Mouse (Mus musculus) lung, adult 10 weeks (tissue): ENCODE data around the gene Stim1. TPM values are rescaled to one million over a fixed set of nuclear protein-coding genes. Genes with fewer than 3 reads are reported as not detected.

Source experiments
- polyA plus RNA-seq: library from polyadenylated mRNA; stranded (reverse); fragments of 350-450 nt; fragmentation: Illumina TruSeq; extraction: RNeasy Lipid Tissue Mini Kit (QIAGEN cat#74804); gene quantifications from one replicate; pipeline ENCODE4 v1.2.3, GENCODE M21; 2014; ENCODE audit warnings: low read depth, low replicate concordance; ENCODE audit not compliant: insufficient read depth

Stim1 gene
- polyA plus RNA-seq, result 18.1 TPM

DNA sequence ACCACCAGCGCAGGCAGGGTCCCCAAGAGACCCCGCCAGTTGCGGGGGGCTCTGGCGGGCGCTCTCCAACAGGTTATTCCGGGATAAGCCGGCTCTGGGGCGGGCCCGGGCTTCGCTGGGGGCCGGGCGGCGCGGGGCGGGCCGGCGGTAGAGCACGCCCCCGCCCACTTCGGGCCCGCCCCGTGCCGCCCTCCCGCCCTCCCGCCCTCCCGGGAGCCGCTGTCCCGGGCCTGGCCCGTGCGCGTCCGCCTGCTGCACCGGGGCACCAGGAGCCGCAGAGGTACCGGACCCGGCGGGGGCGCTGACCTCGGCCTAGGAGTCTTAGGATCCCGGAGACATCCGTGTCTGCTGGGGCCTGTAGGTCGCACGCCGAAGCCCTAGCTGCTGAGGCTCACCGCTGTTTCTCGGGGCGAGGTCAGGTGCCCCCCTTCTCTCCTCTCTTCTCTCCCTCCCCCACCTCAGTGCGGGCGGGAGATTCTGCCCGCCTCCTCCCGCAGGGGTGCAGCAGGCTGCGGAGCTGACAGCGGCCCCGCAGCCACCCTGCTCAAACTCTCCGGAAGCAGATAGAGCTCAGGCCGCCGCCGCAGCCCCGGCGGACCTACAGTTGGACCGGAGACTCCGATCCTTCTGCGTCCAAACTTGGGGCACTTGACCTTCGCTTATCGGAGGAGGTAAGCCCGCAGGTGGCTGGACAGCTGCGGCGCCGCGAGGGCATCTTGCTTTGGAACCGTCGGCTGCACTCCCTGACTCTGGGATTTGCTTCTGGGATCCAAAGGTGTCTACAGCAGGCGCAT is at the start of gene Stim1:
Gene Stim1 (plus strand): TSS at position 206 of the 794 bp plus-strand sequence.

GRCm38 (mm10) chr7:102255954-102256353 is 11.7 kb upstream of the Stim1 start, which contains the start of gene Rhog:
Gene Rhog, minus strand, starts transcription at chr7:102256054.

DNA sequence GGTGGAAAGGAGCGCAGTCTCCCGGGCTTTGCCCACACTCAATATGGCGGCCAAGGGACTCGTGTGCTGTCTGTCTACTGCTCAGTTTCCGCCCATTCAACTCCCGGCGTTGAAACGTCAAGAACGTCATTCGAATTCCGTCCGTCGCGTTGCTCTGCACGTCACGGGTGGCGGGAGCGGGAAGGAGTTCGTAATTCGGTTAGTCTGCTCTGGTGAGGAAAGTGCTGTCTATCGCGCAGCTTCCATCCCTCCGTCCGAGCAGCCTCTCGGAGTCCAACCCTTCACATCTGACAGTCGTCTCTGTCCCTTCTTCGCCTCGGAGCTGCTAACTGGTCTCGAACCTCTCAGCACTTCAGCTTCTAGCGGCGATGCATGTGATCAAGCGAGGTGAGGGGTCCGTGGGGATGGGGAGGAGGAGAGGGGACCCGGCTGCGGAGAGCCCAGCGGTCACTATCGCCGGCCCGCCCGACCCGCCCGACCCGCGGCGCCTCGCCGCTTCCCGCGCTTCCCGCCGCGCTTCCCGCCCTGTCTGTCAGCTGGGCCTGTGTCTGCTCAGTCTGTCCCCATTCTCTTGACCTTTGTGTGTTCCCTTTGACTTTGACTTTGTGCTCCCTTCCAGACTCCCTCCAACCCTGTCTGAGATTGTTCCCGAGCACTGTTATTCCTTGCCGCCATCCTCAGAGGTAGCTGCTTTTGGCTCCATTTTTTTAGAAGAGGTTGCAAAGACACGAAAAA is 174.2 kb downstream of the Stim1 start, which contains the start of gene Rrm1:
Gene Rrm1 (plus strand): TSS at position 39 of the 735 bp plus-strand sequence.

DNA sequence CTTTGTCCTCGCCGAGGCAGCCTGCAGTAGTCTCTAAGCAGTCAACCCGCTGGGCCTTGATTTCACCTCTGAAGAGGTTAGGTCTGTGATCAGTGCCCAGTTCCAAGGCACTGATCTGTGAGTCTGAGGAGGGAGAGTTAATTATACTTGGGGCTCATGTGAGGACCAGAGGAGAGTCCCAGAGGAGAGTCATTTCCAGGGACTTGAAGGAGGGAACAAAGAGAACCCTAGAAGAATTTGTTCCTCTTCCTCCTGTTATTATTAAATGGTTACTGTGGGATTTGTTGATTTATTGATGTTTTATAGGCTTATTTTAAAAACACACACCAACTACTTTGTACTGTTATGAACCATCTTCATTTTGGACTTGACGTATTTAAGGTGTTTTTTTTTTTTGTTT is 214.0 kb downstream of the Stim1 start, which contains the start of gene Olfr543:
Gene Olfr543 (minus strand): TSS at position 101 of the 400 bp plus-strand sequence.

Other genes with a start within 250 kb of the Stim1 start
- gene Il18bp, start 249.1 kb upstream of the Stim1 start, polyA plus RNA-seq, result 7.6 TPM
- gene Rnf121, start 202.3 kb upstream of the Stim1 start, polyA plus RNA-seq, result 23.2 TPM
- 7.4 TPM for gene Xndc1, start 202.3 kb upstream of the Stim1 start, polyA plus RNA-seq
- gene Xntrpc, start 202.1 kb upstream of the Stim1 start, polyA plus RNA-seq, result 0.56 TPM
- gene Trpc2, start 184.7 kb upstream of the Stim1 start, polyA plus RNA-seq, result 0.20 TPM
- gene Art1, start 166.1 kb upstream of the Stim1 start, polyA plus RNA-seq, result 3.4 TPM
- gene Art5, start 158.3 kb upstream of the Stim1 start, polyA plus RNA-seq, result 0.82 TPM
- 0.96 TPM for gene Chrna10, start 151.0 kb upstream of the Stim1 start, polyA plus RNA-seq
- 9.0 TPM for gene Nup98, start 57.6 kb upstream of the Stim1 start, polyA plus RNA-seq
- gene Pgap2, start 57.6 kb upstream of the Stim1 start, polyA plus RNA-seq, result 50.2 TPM
- gene Rhog, start 11.8 kb upstream of the Stim1 start, polyA plus RNA-seq, result 114 TPM
- gene Rrm1, start 173.9 kb downstream of the Stim1 start, polyA plus RNA-seq, result 16.6 TPM
- gene Olfr543, start 213.9 kb downstream of the Stim1 start, polyA plus RNA-seq, result not detected
- not detected for gene Olfr544, start 220.5 kb downstream of the Stim1 start, polyA plus RNA-seq
- not detected for gene Olfr545, start 231.8 kb downstream of the Stim1 start, polyA plus RNA-seq